Mouse (Mus musculus) spleen, postnatal 36 days (tissue): Measurements from ENCODE around the gene Dmrt3.

Experiments
- DNase-seq, 2 experiments: peaks; one replicate each; pipeline ENCODE4 v3.0.0; 2022; ENCODE audit warnings: low spot score in 2 of 2, mixed read lengths in 1 of 2

Dmrt3 gene

GRCm38 (mm10) chr19:25622291-25623251 lies 12.5 kb downstream of the Dmrt3 start:
- peak; percentile 16 to 22 for DNase-seq

GRCm38 (mm10) chr19:25628490-25628889 lies 18.4 kb downstream of the Dmrt3 start:
- DNase-seq: peak; percentile 17 to 29

- DNase-seq: no peak
Measured at GRCm38 (mm10) chr19:25635119-25635518, 25.0 kb downstream of the Dmrt3 start.

- no peak for DNase-seq
Measured at GRCm38 (mm10) chr19:25635622-25636244, 25.6 kb downstream of the Dmrt3 start.

- DNase-seq: no peak
Measured at GRCm38 (mm10) chr19:25638766-25639361, 28.8 kb downstream of the Dmrt3 start.

GRCm38 (mm10) chr19:25641786-25642185 lies 31.7 kb downstream of the Dmrt3 start:
- no peak for DNase-seq

- no peak for DNase-seq
Measured at GRCm38 (mm10) chr19:25647136-25647535, 37.0 kb downstream of the Dmrt3 start.

GRCm38 (mm10) chr19:25648701-25649100 lies 38.6 kb downstream of the Dmrt3 start:
- no peak for DNase-seq

- DNase-seq: no peak
Measured at GRCm38 (mm10) chr19:25650474-25650873, 40.4 kb downstream of the Dmrt3 start.

- no peak for DNase-seq
Measured at GRCm38 (mm10) chr19:25652560-25652959, 42.5 kb downstream of the Dmrt3 start.

GRCm38 (mm10) chr19:25654034-25654749 lies 44.1 kb downstream of the Dmrt3 start:
- DNase-seq: no peak

GRCm38 (mm10) chr19:25665486-25666339 lies 55.6 kb downstream of the Dmrt3 start:
- DNase-seq: no peak

- no peak for DNase-seq
Measured at GRCm38 (mm10) chr19:25667836-25668235, 57.7 kb downstream of the Dmrt3 start.

- DNase-seq: no peak
Measured at GRCm38 (mm10) chr19:25669593-25670248, 59.6 kb downstream of the Dmrt3 start.

GRCm38 (mm10) chr19:25670571-25671285 lies 60.6 kb downstream of the Dmrt3 start:
- DNase-seq: no peak

- no peak for DNase-seq
Measured at GRCm38 (mm10) chr19:25671681-25672080, 61.6 kb downstream of the Dmrt3 start.

- DNase-seq: peak; percentile 18 to 19
Measured at GRCm38 (mm10) chr19:25672101-25672950, 62.2 kb downstream of the Dmrt3 start, which contains the start of gene Dmrt2. Gene Dmrt2 (plus strand): TSS chr19:25672411.
